Mouse (Mus musculus): ENCODE measurements around the gene Pglyrp1. TPM values are rescaled to one million over a fixed set of nuclear protein-coding genes. Genes with fewer than 3 reads are reported as not detected.

Gene Pglyrp1
- polyA plus RNA-seq, 1 experiment from 2014 or later, result 1.4 TPM

DNA sequence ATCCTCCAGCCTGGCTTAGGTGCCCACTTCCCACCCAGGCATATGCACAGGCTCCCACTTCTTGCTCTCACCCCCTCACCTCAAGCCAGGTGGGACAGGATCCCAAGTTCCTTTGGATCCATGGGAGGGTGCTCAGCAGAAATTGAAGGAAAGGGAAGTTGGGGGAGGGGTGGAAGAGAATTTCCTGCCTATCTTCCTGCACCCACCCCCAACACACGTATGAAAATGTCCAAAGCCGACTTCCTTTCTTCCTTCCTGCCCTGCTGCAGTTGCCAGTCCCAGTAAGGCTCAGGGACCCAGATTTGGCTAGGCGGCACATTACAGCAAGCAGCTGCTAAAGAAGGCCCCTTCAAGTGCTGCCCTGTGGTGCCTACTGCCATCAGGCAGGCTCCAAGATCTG, 56.6 kb downstream of the Pglyrp1 start:
- no peaks in the 10 kb centered on the region for H3K36me3 ChIP-seq (ENCODE audit: inconsistent target)
- no peaks in the 10 kb centered on the region for H3K79me2 ChIP-seq (ENCODE audit: inconsistent target)
- 3% methylated on average over 3 of the region's 3 CpGs for WGBS (ENCODE audit: missing documents)
- no peak overlapping the region for H3K4me3 ChIP-seq (ENCODE audit: inconsistent target)
- no peak overlapping the region for H3K27ac ChIP-seq

Other genes starting within 250 kb of the Pglyrp1 start
- not detected in 3 replicates for gene Psg21, start 214.6 kb upstream of the Pglyrp1 start, polyA plus RNA-seq (2018)
- gene Psg20, start 185.1 kb upstream of the Pglyrp1 start, polyA plus RNA-seq (2018), result not detected in 3 replicates
- not detected in 3 replicates for gene Psg22, start 153.2 kb upstream of the Pglyrp1 start, polyA plus RNA-seq (2018)
- gene Psg19, start 72.8 kb upstream of the Pglyrp1 start, polyA plus RNA-seq (2018), result not detected in 3 replicates
- gene Psg17, start 49.7 kb upstream of the Pglyrp1 start, polyA plus RNA-seq (2018), result not detected in 3 replicates
- gene Mill2, start 31.4 kb upstream of the Pglyrp1 start, polyA plus RNA-seq (2018), result 3.2 to 7.3 TPM (median 3.3 TPM) in 3 replicates
- 4.1 to 8.9 TPM (median 8.4 TPM) in 3 replicates for gene Ccdc61, start 39.1 kb downstream of the Pglyrp1 start, polyA plus RNA-seq (2018)
- gene Nova2, start 54.6 kb downstream of the Pglyrp1 start, polyA plus RNA-seq (2018), result 0.01 TPM in 1 of 3 replicates, not detected in the others
- not detected in 3 replicates for gene Nanos2, start 116.1 kb downstream of the Pglyrp1 start, polyA plus RNA-seq (2018)
- gene Mypop, start 119.9 kb downstream of the Pglyrp1 start, polyA plus RNA-seq (2018), result 0.25 to 0.49 TPM (median 0.46 TPM) in 3 replicates
- gene Irf2bp1, start 132.7 kb downstream of the Pglyrp1 start, polyA plus RNA-seq (2018), result 7.1 to 12.7 TPM (median 12.6 TPM) in 3 replicates
- gene Foxa3, start 152.2 kb downstream of the Pglyrp1 start, polyA plus RNA-seq (2018), result not detected in 3 replicates
- 34.2 to 90.4 TPM (median 59.0 TPM) in 3 replicates for gene Sympk, start 153.0 kb downstream of the Pglyrp1 start, polyA plus RNA-seq (2018)
- not detected in 3 replicates for gene Rsph6a, start 183.4 kb downstream of the Pglyrp1 start, polyA plus RNA-seq (2018)
- 0.19 to 12.9 TPM (median 0.32 TPM) in 3 replicates for gene Dmwd, start 204.9 kb downstream of the Pglyrp1 start, polyA plus RNA-seq (2018)
- gene Dmpk, start 212.5 kb downstream of the Pglyrp1 start, polyA plus RNA-seq (2018), result 0.66 to 30.4 TPM (median 0.95 TPM) in 3 replicates
- gene Six5, start 223.3 kb downstream of the Pglyrp1 start, polyA plus RNA-seq (2018), result 0.22 to 0.68 TPM (median 0.24 TPM) in 3 replicates
- not detected in 3 replicates for gene Gm4969, start 247.0 kb downstream of the Pglyrp1 start, polyA plus RNA-seq (2018)
- gene Fbxo46, start 248.5 kb downstream of the Pglyrp1 start, polyA plus RNA-seq (2018), result 3.8 to 6.0 TPM (median 4.4 TPM) in 3 replicates